Mouse (Mus musculus) brain, adult 2 months (tissue): ENCODE measurements around the gene Kpna3.
"Not testable (repeated sequence)": the region's sequence is repeated elsewhere in the genome, so short reads cannot be mapped to it uniquely, and the experiment has no call there.

Source experiments
- DNase-seq: peaks from one replicate; pipeline ENCODE4 v3.0.0; 2011; ENCODE audit warnings: low read depth, low spot score

Kpna3 gene

DNA sequence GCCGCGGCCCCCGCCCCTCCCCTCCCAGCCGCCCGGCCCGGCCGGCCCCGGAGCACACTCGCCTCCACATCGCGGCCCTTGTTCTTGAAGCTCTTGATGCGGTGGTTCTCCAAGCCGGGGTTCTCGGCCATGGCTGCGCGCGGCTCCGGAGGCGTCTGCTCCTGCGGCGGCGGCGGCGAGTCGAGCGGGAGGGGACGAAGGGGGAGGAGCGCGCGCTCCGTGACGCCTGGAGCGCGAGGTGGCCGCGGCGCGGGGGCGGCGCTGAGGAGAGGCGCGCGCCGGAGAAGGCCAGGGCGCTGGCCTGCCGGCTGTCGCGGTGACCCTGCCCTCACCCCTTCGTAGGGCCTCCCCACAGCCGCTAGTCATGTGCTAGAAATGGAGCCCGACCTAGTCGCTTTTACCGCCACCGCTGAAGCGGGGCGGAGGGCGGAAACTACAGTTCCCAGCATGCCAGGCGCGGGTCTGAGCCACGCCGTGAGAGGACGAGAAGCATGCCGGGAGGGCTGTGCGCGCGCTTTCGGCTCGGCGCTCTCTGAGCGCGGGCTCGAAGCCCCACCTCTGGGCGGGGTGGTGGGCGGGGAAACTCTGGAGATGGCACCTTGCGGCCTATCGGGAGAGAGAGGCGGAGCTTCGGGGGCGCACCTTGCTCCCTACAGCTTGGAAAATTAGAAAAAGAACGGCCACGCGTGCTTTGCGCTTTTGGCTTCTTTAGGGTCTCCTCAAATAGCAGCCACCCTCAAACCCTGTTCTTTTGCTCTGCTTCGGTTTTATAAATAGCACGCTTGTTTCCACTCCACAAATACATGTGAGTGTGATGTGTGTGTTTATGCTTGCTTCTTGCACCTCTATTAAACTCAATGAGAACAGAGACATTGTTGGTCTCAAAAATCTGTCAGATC, at the start of gene Kpna3:
Gene Kpna3 (minus strand): TSS at position 214 of the 899 bp plus-strand sequence.
- peak; percentile 99 for DNase-seq

GRCm38 (mm10) chr14:61460365-61460764, 20.7 kb upstream of the Kpna3 start:
- no peak for DNase-seq

DNA sequence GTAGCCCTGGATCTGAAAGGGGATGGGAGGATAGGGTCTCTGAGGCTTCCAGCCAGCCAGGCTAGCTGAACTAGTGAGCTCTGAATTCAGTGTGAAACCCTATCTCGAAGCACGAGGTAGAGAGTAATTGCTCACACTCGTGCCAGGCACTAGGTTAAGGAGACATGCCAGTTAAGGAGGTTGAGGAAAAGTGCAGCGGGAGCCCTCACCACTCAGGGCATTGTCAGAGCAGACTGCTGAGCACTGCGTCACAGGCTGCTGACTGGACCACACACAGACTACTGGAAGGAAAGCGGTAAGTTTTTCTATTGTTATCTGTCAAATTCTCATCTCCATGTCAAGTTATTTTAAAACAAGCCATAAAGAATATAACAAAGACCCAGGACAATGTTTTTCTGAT, 17.8 kb upstream of the Kpna3 start:
- no peak for DNase-seq

GRCm38 (mm10) chr14:61455571-61455970, 15.9 kb upstream of the Kpna3 start:
- DNase-seq, result peak; percentile 17

- no peak for DNase-seq
These were observed 13.4 kb upstream of the Kpna3 start for GRCm38 (mm10) chr14:61453032-61453431.

- peak; percentile 28 for DNase-seq
These were observed 12.8 kb upstream of the Kpna3 start for GRCm38 (mm10) chr14:61452481-61452880.

DNA sequence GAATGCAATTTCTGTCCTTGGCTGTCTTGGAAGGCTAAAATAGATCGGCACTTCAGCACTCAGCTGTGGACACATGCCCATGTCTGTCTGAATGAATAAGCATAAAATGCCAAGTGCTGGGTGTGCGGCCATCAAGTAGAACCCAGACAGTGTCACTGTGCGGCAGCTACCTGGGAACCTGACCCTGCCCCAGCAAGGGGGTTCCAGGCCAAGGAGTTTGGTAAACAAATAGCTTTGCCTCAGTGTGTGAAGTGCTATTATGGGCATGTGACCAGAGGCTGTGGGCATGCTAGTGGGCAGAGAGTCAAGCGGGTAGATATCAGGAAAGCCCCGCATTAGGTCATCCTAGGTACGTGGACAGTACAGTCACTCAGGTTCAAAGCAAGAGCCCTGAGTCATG, 8.1 kb upstream of the Kpna3 start:
- DNase-seq, result no peak

- peak; percentile 71 for DNase-seq
These were observed 473 bp downstream of the Kpna3 start for GRCm38 (mm10) chr14:61439141-61439660.

- peak; percentile 41 for DNase-seq
These were observed 1.3 kb downstream of the Kpna3 start for GRCm38 (mm10) chr14:61438171-61438945.

- no peak for DNase-seq
These were observed 2.8 kb downstream of the Kpna3 start for GRCm38 (mm10) chr14:61436866-61437265.

GRCm38 (mm10) chr14:61428126-61428787, 11.4 kb downstream of the Kpna3 start:
- no peak for DNase-seq

DNA sequence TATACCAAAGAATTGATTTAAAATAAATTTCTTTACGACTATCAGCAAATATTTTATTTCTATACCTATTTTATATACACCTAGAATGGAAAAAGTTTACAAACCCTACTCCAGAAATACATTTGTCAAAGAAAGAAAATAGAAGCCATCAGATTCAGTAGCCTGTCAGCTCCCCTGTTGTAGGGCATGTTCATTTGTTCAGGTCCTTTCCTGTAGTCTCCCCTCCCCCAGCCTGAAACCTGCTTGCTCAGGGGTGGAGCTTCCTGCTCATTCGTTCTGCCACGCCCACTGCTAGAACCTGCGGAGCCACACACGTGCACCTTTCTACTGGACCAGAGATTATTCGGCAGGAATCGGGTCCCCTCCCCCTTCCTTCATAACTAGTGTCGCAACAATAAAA, 12.6 kb downstream of the Kpna3 start:
- not testable (repeated sequence) for DNase-seq

DNA sequence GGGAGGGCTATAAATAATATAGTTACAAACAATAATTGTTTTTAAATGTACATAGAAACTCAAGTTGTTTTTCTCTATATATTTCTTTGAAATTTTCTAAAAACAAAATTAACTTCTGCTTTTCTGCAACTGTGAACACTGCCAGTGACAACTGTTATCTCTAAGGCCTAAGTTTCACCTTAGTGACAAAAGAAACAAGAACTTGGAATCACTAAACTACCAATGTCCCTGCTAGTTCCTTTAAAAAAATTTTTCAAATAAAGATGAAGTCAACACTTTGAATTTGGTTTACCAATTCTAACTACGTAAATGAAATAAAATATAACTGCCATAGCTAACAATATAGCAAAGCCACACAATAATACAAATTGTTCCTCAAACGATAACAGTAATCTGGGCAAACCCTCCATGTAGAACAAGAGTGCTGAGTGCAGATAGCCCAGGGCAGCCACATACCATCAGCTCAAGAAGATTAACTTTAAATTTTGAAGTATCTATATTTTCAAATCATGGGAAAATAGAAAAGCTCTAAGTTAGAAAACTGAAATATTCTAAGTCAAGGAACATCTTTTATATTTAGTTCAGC, 14.5 kb downstream of the Kpna3 start:
- DNase-seq, result no peak

DNA sequence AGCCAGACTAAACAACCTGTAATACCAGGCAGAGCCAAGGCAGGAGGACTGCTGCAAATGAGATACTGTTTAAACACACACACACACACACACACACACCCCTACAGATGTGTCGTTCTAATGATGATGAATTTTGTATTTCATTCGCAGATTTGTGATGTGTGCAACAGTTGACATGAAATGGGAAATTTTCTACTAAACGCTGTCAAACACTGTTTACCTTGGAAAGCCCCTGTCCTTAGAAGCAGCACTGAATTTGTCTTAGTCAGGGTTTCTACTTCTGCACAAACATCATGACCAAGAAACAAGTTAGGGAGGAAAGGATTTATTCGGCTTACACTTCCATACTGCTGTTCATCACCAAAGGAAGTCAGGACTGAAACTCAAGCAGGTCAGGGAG, 24.0 kb downstream of the Kpna3 start:
- DNase-seq, result no peak

- DNase-seq, result peak; percentile 14
These were observed 24.4 kb downstream of the Kpna3 start for GRCm38 (mm10) chr14:61415311-61415710.

DNA sequence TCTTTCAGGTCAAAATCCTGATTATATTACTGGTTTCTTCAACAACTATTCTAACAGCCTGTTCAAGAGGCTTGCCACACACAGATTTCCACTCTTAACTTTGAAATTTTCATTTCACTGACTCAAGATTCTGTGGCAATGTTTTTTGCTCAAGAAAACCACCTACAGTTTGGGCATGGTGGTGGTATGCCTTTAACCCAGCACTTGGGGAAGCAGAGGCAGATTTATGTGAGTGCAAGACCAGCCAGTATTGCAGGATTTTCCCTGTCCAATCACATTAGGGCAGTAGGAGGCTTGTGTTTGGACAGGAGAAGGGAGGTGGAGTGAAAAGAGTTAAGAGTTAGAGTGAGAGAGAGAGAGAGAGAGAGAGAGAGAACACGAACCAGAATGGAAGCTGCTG, 24.9 kb downstream of the Kpna3 start:
- no peak for DNase-seq

GRCm38 (mm10) chr14:61414199-61414598, 25.5 kb downstream of the Kpna3 start:
- DNase-seq, result no peak

GRCm38 (mm10) chr14:61413686-61414085, 26.0 kb downstream of the Kpna3 start:
- DNase-seq, result no peak

DNA sequence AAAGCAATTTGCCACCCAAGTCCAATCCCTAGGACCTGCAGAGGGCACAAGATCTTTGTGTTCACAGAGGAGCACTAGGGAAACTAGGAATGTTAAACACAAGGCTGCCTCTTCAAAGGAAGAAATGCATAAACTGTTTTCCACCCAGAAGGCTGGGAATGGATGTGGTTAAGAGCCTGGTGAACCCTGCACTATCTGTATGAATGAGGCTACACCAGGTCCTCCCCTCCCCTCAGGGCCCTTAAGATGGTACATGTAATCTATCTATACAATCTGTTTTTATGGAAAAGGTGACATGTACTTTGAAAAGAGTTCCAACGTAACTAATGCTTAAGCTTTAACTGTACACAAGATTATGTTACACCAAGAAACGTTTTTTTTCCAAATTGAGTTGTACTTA, 29.7 kb downstream of the Kpna3 start:
- DNase-seq, result no peak

- no peak for DNase-seq
These were observed 32.6 kb downstream of the Kpna3 start for GRCm38 (mm10) chr14:61407055-61407454.

DNA sequence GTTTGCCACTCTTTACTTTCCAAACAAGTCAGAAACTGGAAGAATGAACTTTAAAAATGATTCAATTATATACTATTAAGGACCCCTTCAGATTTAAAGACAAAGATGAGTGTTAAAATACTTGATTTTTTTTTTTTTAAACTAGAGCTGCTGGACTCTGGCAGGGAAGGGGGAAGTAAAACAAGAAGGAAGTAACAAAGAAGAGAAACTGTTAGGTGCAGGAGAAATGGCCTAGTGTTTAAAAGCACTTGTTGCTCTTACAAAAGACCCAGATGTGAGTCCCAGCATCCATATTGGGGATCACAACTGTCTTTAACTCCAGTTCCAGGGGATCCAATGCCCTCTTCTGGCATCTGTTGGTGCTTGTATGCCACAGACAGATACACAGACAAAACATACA, 33.9 kb downstream of the Kpna3 start:
- no peak for DNase-seq

- no peak for DNase-seq
These were observed 34.7 kb downstream of the Kpna3 start for GRCm38 (mm10) chr14:61404941-61405340.
